Mouse (Mus musculus): Measurements from ENCODE around the gene Col5a1.

- TF ChIP-seq POLR2A (IDR thresholded peaks at IDR 0.05; ENCODE audit: low read depth, low read length), result no peak
- no peak for TF ChIP-seq CTCF (IDR thresholded peaks at IDR 0.05; ENCODE audit: extremely low read depth, insufficient read depth, insufficient read length, insufficient replicate concordance)
These were observed 177.6 kb downstream of the Col5a1 start for GRCm38 (mm10) chr2:28063711-28064338.

All from spleen, adult 2 months (tissue).